Mouse (Mus musculus) liver, adult 2 months (tissue): ENCODE measurements at regions not wholly inside any gene's neighbourhood (a gene's known extent, or its start where the extent isn't known, plus 50 kb on each side); places are given as distances from the start of the nearest gene placed in this dataset.

ENCODE experiments used
- CTCF ChIP-seq: fragments of 200-500 bp; IDR thresholded peaks from 2 replicates; pipeline ENCODE4 v1.5.1; 2011; ENCODE audit warnings: low read depth, low read length, control low read depth
- POLR2A ChIP-seq: fragments of 200-500 bp; IDR thresholded peaks from 2 replicates; pipeline ENCODE4 v1.6.1; 2011; ENCODE audit warnings: low read length, control low read depth; ENCODE audit not compliant: insufficient read depth; ENCODE audit errors: extremely low read depth

DNA sequence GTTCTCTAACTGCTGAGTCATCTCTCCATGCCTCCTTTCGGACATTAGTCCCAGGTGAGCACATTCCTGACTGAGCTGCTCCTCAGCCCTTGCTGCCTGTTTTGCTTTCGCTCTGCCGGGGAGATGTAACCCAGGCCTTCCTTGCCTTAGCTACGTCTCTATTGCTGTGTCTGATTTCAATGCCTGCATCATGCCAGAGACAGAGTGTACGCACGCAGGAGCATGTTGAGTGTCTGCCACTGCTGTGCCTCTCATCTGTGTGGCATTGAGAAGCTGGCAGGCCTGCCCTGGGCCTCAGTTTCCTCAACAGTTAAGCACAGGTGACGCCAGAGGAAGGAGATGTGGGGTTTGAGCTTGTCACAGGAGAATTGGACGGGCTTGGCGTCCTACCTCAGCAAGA is 55.7 kb upstream of the Eef2kmt start:
- TF ChIP-seq CTCF, result no peak
- no peak for TF ChIP-seq POLR2A
